Mouse (Mus musculus) embryonic fibroblast, embryonic 13.5 days (primary cell): ENCODE data around the gene Rab22a. TPM values are rescaled to one million over a fixed set of nuclear protein-coding genes. Genes with fewer than 3 reads are reported as not detected.

Experiments
- H3K27ac ChIP-seq: 2 replicates; pipeline ENCODE4 v1.5.1; 2012; ENCODE audit warnings: low read length, control low read depth, inconsistent platforms; ENCODE audit not compliant: insufficient read depth
- H3K4me1 ChIP-seq: 2 replicates; pipeline ENCODE4 v1.6.1; 2011; ENCODE audit warnings: low read length; ENCODE audit not compliant: control insufficient read depth, insufficient read depth
- H3K4me3 ChIP-seq: 2 replicates; pipeline ENCODE4 v1.5.1; 2011; ENCODE audit warnings: mild to moderate bottlenecking, control low read depth, low read length; ENCODE audit not compliant: insufficient read depth
- CTCF ChIP-seq: IDR thresholded peaks from 2 replicates; pipeline ENCODE4 v1.5.1; 2011; ENCODE audit warnings: mild to moderate bottlenecking, control low read depth, low read length, moderate library complexity, borderline replicate concordance; ENCODE audit not compliant: insufficient read depth
- POLR2A ChIP-seq: IDR thresholded peaks from 2 replicates; pipeline ENCODE4 v1.6.1; 2011; ENCODE audit warnings: low read depth, mild to moderate bottlenecking, control low read depth, low read length, moderate library complexity
- polyA plus RNA-seq: library from polyadenylated mRNA; stranded (reverse); fragments of >200 nt; gene quantifications from 2 replicates; pipeline ENCODE4 v1.2.4, GENCODE M21; 2011; ENCODE audit warnings: low read depth; ENCODE audit not compliant: missing spikeins, insufficient read length

The Rab22a gene
- polyA plus RNA-seq, 1 experiment: 54.5 TPM

GRCm38 (mm10) chr2:173737222-173737989 lies 77.8 kb downstream of the Rab22a start, which contains the start of gene Vapb:
Gene Vapb (plus strand): TSS chr2:173737511.
- Histone ChIP-seq H3K4me1 (no peaks in the 10 kb centered on the region), H3K27ac (no peak within 1 kb of the TSS), H3K4me3 (peak within 1 kb of the TSS; percentile 90)
- TF ChIP-seq POLR2A (peak; percentile 62), CTCF (no peak)

- TF ChIP-seq CTCF: no peak
- no peak; the same call in 1 of the 2 replicates for TF ChIP-seq POLR2A
- no peaks in the 10 kb centered on the region for H3K4me1 ChIP-seq
- peak overlapping the region; percentile 90 for H3K4me3 ChIP-seq
- no peak overlapping the region for H3K27ac ChIP-seq
These were observed 78.7 kb downstream of the Rab22a start for GRCm38 (mm10) chr2:173738232-173738631.

GRCm38 (mm10) chr2:173739107-173739506 lies 79.5 kb downstream of the Rab22a start:
- no peaks in the 10 kb centered on the region for H3K4me1 ChIP-seq
- H3K4me3 ChIP-seq: no peak overlapping the region
- TF ChIP-seq POLR2A (no peak), CTCF (no peak)
- no peak overlapping the region for H3K27ac ChIP-seq

- H3K27ac ChIP-seq: no peak overlapping the region
- no peak overlapping the region for H3K4me3 ChIP-seq
- TF ChIP-seq POLR2A (no peak), CTCF (no peak)
- H3K4me1 ChIP-seq: no peaks in the 10 kb centered on the region
These were observed 82.5 kb downstream of the Rab22a start for GRCm38 (mm10) chr2:173742090-173742489.

GRCm38 (mm10) chr2:173742744-173743143 lies 83.2 kb downstream of the Rab22a start:
- Histone ChIP-seq H3K4me1 (no peaks in the 10 kb centered on the region), H3K27ac (no peak overlapping the region), H3K4me3 (no peak overlapping the region)
- TF ChIP-seq POLR2A (no peak), CTCF (no peak)

DNA sequence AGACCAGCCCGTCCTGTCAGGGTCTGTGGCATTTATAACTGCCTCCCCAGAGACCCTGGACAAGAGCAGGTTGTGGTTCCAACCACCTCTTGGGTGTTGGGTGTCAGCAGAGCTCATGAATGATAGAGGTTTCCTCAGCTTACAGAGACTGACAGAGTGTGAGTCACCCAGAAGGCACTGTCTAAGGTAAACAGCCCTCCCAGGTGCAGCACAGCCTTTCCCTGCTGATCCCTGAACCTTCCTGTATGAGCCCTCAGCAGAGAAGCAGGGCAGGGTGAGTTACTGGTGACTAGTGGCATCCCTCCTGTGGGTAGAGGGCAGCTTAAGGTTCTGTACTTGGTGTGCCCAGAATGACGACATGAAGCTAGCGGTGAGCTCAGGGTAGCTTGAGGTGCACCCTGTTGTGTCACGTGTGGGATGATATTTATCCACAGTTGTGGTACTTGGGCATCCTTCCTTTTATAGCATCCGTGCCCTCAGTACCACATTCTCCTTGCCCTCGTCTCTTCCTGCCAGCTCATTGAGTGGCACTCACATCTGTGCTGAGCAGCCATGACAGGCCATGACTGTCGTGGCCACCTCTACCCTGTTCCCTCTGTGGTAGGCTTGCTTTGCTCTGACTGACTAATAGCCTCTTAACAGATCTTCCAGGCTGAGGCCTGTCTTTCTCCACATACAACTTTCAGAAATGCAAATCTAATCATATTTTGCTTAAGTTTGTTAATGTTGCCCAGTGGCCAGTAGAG lies 84.7 kb downstream of the Rab22a start:
- no peak for TF ChIP-seq POLR2A
- TF ChIP-seq CTCF: no peak
- H3K4me3 ChIP-seq: no peak overlapping the region
- no peak overlapping the region for H3K27ac ChIP-seq
- no peaks in the 10 kb centered on the region for H3K4me1 ChIP-seq

DNA sequence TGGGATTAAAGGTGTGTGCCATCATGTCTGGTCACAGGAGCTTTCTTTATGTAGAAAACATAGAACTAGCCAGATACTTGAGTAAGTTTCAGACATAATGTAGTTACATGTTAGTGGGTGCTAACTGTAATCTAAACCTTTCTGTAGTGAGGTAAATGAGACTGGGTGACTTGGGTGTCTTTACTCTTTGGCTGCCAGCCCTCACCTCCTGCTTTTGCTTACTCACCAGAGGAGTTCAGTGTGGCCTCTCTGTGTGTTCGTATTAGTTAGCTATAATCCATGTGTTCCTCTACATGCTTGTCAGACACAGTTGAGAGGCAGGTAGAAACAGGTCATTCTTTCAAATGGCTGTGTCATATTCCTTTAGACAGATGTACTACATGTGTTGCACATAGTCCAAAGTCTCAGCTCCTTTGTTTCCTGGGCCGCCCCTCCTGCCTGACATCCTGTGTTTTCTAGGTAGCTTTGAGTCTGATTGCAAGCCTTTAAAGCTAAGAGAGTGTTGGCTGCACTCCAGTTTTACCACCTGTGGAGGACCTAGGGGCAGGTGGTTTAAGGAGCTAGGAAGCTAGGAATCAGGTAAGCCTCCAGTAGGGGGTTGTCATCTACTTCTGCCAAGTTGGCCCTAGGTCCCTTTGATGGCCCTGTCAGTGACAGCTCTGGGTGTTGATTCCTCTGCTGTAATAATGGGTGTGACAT lies 89.5 kb downstream of the Rab22a start:
- TF ChIP-seq POLR2A (no peak), CTCF (no peak)
- no peak overlapping the region for H3K4me3 ChIP-seq
- H3K4me1 ChIP-seq: no peaks in the 10 kb centered on the region
- H3K27ac ChIP-seq: no peak overlapping the region

DNA sequence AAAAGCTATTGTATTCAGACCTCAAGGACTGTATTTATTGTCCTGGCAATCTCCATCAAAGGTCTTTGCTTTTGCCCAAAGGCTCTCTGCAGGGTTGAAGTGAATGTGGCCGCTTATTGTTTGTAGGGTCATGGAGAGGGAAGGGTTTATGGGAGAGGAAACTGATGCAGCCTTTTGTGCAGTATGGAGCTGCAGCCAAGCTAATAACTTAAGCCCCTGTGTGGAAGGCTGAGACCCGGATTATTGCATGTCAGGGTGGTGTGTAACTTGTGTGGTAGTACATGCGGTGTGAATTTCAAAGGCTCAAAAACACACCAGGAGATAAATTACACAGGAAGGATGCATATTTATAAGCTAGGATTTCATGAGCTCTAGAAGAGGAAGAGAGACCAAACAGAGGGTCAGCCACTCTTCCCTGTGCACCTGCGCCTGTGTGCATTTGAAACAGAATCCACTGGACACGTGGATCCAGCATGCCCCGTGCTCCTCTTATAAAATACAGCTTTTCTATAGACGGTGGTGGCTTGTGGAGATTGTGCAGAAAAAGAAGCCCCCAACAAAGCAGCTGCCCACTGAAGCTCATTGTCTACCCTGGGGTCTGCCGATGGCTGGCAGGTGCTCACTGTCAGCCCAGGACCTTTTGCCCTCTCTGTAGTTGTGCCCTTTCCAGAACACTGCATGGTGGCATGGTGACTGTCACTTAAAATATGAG lies 96.0 kb downstream of the Rab22a start:
- peaks cover 4% of the 10 kb centered on the region; the same call in 1 of the 2 replicates for H3K4me1 ChIP-seq
- H3K4me3 ChIP-seq: no peak overlapping the region
- no peak for TF ChIP-seq CTCF
- TF ChIP-seq POLR2A: no peak
- H3K27ac ChIP-seq: no peak overlapping the region

Other genes starting within 250 kb of the Rab22a start
- gene 1700021F07Rik, start 137.2 kb upstream of the Rab22a start, polyA plus RNA-seq: not detected in 2 replicates
- not detected in 2 replicates for gene Ankrd60, start 81.4 kb upstream of the Rab22a start, polyA plus RNA-seq
- not detected in 2 replicates for gene 1700010B08Rik, start 59.7 kb downstream of the Rab22a start, polyA plus RNA-seq
- 85.8 and 99.1 TPM in 2 replicates for gene Vapb, start 77.8 kb downstream of the Rab22a start, polyA plus RNA-seq